8 mouse cellular contexts compared by ENCODE assay signal in the genomic region with DNA sequence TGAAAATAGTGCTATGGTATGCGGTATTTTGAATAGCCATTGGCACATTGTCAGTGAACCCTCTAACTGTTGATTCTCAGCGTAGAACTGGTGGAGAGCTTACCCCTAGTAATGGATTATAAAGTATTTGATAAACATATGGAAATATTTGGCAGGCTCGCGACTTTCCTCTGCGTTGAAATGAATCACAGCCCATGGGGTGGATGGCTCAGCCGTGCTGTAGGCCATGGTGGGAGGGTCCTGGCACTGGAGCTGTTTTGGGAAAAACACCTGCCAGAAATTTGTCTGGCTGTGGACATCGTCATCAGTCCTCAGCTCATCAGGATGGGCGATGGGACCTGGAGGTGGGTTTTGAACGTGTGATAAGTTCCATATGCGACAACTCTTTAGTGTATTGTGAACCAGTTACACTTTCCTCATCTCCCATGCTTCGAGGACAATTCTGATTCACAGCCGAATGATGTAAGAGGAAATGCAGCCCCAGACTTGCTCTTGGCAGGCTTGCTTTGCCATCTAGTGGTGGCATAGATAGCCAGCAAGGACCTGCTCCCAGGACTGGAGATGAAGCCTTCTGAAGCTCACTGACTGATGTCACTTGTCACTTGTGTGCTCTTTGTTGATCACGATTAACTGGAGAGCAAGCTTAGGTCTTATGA. TPM values are rescaled to one million over a fixed set of nuclear protein-coding genes. Genes with fewer than 3 reads are reported as not detected.
DNase-seq lines count a peak whose midpoint lies in the region; ATAC-seq lines count a peak whose summit lies in the region.

No protein-coding gene starts in this region.

- H3K9me3 ChIP-seq in hindbrain, embryonic 13.5 days, result no peaks in the 10 kb centered on the region

- no peaks in the 10 kb centered on the region for H3K36me3 ChIP-seq in hindbrain, embryonic 13.5 days

- DNase-seq in MN1 (ENCODE audit: low spot score), result peak; percentile 87
- DNase-seq in cerebellum, adult 8-10 months, result peak; percentile 45
- DNase-seq in frontal cortex, adult 2 months (ENCODE audit: extremely low spot score in 1 of 2, low spot score in 1 of 2), result peak; percentile 81 to 91
- DNase-seq in layer of hippocampus, postnatal 10 days (ENCODE audit: low spot score in 2 of 2), result peak; percentile 69 to 80
- peak; percentile 72 for DNase-seq in lung, postnatal 14 days
- DNase-seq in right cerebral cortex, adult 18-20 months, result peak; percentile 85
- DNase-seq in spleen, postnatal 4 days (ENCODE audit: low spot score in 2 of 2), result no peak

- no peak overlapping the region for H3K27ac ChIP-seq in hindbrain, embryonic 13.5 days

- ATAC-seq in hindbrain, embryonic 13.5 days (ENCODE audit: low FRiP score), result peak; percentile 83

- H3K4me1 ChIP-seq in hindbrain, embryonic 13.5 days (replicated peaks), result peaks cover 9% of the 10 kb centered on the region

- H3K9ac ChIP-seq in hindbrain, embryonic 13.5 days, result no peak overlapping the region

- 40% methylated on average over 13 of the region's 13 CpGs for WGBS in hindbrain, embryonic 13.5 days

- H3K27me3 ChIP-seq in hindbrain, embryonic 13.5 days, result peaks cover 7% of the 10 kb centered on the region; the same call in 1 of the 2 replicates

- no peak overlapping the region for H3K4me3 ChIP-seq in hindbrain, embryonic 13.5 days

- no peak overlapping the region for H3K4me2 ChIP-seq in hindbrain, embryonic 13.5 days

RNA-seq across cellular contexts. Expression of a gene that starts 2.6 kb away (rescaled TPM):
- 3.2 and 4.2 TPM in 2 replicates for polyA plus RNA-seq in frontal cortex, adult 2 months (2012; rRNA removed)
- 4.3 and 5.3 TPM in 2 replicates for polyA plus RNA-seq in hindbrain, embryonic 13.5 days (2015; fragmentation: Nextera tagmentation; extraction: Ambion mirVana)
- total RNA-seq in layer of hippocampus, postnatal 10 days (2021), result 10 to 100 TPM; 23.3 to 24.7 TPM

RNA-seq across cellular contexts. Expression of a gene that starts 50.3 kb away (rescaled TPM):
- 49.7 and 51.2 TPM in 2 replicates for polyA plus RNA-seq in frontal cortex, adult 2 months (2012; rRNA removed)
- 28.5 and 30.5 TPM in 2 replicates for polyA plus RNA-seq in hindbrain, embryonic 13.5 days (2015; fragmentation: Nextera tagmentation; extraction: Ambion mirVana)
- total RNA-seq in layer of hippocampus, postnatal 10 days (2021), result 10 to 100 TPM; 95.4 to 98.5 TPM

Comparison
In these comparisons a context has a peak if more than half of its experiments do, and no peak if none do; other contexts are left out.
1. DNase-seq: peak in MN1 (single experiment), cerebellum, adult 8-10 months (single experiment), frontal cortex, adult 2 months (2 of 2), layer of hippocampus, postnatal 10 days (2 of 2), lung, postnatal 14 days (single experiment) and right cerebral cortex, adult 18-20 months (single experiment); none in spleen, postnatal 4 days (0 of 2).